Mouse (Mus musculus) kidney, postnatal 36 days (tissue): ENCODE measurements around the gene Osbpl10.

ENCODE experiments used
- DNase-seq, 2 experiments: peaks; one replicate each; pipeline ENCODE4 v3.0.0; 2021 to 2022; ENCODE audit warnings: mixed read lengths in 2 of 2

Osbpl10 gene

DNA sequence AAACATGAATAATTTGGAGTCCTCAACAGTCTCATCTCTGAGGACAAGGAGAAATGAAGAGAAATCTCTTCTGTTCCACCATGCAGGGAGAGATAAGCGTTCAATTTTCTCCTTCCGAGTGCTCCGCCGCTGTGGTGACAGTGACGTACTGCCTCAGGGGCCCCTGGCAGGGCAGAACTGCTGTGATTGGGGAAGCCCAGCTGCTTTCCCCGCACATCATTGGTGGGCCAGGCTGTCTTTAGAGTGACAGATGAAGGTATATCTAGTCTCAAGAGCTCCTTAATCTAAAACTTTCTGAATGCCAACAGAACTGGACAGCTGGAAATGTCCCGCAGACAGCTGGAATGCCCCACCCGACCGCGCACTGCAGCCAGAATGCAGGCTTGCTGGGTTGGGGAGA is 118.1 kb downstream of the Osbpl10 start:
- no peak for DNase-seq

DNA sequence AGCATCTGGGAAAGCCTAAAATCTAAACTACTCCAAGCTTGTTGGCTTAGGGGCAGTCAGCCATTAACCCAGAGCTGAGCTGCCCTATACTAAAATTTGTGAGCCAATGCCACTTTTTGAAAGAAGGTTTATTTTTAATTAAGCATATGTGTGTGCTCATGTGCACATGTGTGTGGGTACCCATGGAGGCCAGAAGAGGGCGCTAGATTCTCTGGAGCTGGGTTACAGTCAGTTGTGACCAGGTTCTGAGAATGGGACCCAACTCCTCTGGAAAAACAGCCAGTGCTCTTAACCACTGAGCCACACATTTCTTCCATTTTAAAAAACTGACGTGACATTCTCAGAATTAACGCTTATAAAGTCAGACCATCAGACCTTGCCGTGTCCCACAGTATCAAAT is 119.0 kb downstream of the Osbpl10 start:
- no peak for DNase-seq

DNA sequence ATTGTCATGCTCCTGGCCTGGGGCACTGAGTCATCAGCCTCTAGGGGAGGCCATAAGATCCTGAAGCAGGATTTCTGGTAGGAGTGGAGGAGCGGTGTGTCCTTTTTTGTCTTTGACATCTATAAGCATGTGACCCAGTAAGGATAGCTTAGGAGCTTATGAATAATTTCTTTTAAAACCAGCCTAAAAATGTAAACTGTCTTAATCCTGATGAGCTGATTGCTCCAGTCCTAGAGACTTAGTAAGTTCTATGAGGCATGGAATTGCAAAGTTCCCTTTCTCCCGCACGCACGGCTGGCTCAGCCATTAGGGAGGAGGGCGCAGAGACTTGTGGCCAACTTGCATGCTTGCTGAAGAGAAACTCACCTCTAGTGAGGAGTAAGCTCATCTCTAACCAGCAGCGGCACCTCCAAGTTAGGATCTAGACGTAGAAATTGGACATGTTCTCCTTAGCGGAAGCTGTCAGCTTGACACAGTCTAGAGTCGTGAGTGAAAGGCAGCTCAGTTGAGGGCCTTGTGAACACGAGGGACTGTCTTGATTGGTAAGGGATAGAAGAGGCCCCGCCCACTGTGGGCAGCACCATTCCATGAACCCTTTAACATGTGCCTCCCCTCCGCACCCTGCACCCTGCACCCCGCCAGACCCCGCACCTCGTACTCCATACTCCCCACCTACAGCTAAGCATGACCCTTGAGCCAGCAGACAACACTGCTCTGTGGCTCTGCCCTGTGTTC is 122.0 kb downstream of the Osbpl10 start:
- no peak for DNase-seq

DNA sequence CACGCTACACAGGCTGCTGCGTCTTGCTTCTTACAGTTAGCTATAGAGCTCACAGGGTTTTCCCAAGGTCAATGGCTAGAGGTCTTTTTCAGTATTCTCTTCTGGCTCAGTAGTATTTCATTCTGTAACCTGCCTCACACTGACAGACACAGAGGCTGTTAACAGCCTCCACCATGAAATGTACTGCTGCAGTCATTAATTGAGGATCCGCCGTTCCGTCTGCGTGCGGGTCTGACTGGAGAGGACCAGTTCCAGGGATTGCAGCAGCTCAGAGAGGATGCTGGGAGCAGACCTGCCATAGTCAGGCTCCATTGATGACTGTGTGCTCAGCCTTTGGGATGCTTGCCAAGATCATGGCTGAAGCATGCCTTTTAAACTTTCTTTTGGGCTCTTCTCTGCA is 129.1 kb downstream of the Osbpl10 start:
- DNase-seq, result peak; percentile 20 to 32

DNA sequence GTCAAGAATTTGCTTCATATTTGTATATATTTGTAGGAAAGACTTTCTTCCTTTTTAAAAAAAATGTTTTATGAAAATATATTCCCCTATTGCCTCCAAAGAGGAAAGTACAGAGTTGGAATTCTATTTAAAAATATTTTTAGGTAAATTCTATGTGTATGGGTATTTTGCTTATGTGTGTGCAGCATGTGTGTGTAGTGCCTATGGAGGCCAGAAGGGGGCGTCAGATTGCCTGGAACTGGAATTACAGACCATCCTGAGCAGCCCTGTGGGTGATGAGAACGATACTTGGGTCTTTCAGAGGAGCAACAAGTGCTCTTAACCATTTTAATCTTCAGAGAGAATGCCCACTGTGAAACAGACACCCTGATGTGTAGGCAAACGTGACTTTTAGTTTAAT is 132.3 kb downstream of the Osbpl10 start:
- no peak for DNase-seq

DNA sequence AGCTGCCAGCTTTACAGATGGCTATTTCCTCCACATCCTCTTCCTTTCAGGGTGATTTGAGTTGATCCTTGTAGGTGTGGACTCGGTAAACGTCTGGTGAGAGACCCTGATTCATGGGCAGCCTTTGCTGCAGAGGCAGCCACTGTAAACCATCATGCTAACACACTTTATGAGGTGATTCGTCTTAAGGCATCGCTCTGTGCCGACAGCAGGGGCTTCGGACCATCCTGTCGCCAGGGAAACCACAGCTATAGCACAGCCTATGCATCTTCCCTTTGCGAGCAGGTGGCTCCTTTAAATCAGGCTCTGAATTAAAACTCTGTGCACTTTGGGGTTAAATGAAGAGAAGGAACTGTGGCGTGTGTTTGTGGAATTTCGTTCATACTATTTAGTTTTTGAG is 138.9 kb downstream of the Osbpl10 start:
- DNase-seq, result no peak

DNA sequence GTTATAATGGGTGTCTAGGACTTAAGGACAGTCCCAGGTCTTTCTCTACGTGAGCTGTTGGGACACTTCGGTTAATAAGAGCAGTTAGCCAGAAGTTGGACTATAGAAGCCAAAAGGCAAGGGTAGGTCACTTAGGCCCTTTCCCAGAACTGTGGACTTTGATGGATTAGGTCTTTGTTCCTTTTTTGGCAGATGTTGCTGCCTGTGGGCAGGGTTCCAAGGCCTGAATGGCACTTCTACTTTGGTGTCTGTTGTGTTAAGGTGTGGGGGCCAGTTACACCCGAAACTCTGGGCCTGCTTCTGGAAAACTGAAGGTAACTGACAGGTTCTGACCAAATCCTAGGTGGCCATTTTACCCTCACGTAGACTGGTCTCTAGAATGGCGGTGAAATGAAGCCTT is 141.9 kb downstream of the Osbpl10 start:
- DNase-seq, result peak; percentile 71 to 84

DNA sequence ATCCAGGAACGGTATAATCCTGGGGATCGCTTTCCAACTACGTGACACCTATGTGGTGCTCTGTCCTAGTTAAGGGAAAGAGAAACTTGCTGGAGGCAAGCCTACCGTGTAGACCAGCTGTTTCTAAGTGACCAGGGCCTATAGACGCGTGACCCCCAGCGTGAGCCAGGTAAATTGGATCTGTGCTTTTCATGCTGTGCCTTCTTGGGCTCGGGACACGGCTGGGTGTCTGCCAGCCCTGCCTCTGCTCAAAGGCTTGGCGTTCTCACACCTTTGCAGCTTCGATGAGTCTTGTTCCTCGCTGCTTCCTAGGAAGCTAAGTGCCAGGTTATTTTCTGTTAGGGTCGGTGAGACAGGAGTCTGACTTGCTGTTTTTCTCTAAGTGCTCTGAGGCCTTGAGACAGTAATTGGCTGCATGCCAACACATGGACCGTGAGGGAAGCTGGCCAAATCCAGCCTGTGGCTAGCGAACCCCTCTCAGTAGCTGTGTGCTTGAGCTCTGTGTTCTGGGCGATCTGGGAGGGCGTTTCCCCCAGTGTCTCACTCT is 142.4 kb downstream of the Osbpl10 start:
- peak; percentile 62 to 77 for DNase-seq

DNA sequence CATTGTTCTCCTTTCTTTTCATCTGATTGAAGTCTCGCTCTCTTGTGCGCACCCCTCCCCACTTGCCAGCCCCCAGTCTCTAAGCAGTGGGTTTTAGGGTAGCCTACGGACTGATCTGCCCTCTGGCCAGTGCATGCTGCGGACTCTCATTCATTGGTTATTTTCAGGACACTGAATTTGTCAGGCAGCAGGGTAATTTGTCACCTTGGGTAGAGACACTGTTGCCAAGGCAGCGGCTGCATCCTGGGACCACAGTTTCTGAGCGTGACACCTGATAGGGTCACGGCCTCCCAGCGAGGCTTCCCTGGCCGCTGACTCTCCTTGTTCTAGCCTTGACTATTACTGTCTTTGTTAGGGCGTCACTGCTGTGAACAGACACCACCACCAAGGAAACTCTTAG is 149.0 kb downstream of the Osbpl10 start:
- DNase-seq, result no peak

DNA sequence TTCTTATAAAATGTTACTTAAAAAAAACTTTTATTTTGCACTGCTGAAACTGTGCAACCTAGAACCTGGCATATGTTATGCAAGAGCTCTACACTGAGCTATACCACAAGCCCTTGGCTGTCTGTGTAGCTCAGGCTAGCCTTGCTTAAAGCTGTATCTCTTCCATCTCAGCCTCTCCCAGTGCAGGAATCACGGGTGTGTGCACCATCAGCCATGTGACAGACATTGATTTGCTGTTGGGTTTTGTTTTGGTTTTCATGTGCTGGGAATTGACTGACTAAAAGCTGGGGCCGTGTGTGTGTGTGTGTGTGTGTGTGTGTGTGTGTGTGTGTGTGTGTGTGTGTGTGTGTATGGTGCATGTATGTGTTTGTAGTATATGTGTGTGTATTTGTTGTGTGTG is 155.6 kb downstream of the Osbpl10 start:
- DNase-seq, result no peak

DNA sequence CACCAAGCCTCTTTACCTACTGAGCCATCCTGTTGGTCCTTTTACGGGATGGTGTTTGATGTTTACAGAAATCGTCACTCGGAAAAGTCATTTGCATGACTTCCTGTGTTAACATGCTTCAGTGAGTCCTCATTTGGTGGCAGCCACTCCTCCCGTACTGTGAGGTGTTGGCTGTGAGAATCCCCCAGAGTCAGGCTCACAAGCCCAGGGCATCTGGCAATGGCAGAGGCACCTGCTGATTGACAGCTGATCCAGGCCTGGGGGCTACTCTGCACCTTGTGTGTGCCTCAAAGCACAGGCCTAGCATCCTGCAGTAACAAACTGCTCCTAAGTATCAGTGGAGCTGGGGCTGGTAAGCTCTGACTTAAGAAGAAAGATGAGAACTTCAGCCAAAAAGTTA is 156.4 kb downstream of the Osbpl10 start:
- DNase-seq, result no peak

DNA sequence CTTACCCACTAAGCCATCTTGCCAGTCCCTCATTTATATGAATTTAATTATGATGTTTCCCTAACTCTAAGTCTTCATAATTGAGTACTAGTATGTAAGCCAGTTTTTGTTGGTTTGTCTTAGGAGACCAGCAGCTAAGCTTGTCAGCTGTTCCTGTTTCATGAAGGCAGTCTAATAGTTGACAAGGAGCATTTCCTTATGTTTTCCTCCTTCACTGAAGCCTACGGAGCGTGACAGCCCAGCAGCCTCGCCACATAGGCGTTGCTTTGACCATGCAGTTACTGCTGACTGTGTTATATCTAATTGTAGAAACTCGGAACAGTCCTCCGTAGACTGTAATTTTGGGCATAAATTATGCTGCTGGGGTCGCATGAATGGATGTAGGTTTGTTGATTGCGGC is 157.0 kb downstream of the Osbpl10 start:
- DNase-seq, result no peak

DNA sequence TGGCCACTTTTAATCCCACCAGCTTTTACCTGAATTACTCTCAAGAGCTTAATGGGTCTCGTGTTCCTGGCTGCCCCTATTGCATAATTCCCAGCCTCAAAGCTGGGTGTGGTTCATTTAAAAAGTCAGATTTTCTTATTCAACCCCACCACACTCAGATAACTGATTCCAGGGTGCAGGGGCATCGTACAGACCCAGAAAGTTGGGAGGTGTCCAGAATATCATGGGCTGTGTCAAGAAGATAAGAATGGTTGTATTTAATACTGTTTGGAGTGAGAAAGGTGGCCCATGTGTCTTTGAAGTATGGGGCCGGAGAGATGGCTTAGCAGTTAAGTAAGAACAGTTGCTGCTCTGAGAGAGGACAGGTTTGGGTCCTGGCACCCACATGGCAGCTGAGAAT is 159.5 kb downstream of the Osbpl10 start:
- DNase-seq, result no peak

DNA sequence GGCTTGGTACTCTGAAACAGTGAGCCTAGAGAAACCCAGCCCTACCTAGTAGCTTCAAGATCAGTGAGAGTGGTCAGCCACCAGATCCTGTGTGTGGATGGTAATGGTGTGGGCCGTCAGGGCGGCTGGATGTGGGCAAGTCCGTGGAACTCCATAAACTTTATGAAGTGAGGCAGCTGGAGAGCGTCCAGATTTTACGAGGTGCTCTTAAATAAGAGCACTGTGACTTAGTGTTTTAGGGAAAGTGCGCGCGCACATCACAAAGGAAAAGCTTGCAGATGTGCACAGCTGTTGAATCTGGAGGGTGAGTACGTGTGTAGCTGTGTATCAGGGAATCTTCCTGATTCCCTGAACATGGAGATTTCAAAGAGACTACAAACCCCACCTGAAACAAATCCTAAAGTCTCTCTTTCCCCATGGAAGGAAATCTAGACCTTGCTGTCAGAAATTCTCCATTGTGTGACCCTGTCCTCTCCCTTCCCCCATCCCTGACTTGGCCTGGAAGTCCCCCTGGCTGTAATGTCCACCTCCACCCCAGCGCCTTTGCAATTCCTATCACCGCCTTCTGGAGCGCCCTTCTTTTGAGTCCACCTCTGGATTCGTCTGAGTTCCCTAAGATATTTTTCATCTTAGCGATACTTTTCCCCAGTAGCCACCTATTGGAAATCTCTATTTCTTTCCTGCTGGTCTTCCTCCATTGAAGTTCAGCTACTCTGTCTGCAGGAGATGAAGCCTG is 161.4 kb downstream of the Osbpl10 start:
- no peak for DNase-seq

DNA sequence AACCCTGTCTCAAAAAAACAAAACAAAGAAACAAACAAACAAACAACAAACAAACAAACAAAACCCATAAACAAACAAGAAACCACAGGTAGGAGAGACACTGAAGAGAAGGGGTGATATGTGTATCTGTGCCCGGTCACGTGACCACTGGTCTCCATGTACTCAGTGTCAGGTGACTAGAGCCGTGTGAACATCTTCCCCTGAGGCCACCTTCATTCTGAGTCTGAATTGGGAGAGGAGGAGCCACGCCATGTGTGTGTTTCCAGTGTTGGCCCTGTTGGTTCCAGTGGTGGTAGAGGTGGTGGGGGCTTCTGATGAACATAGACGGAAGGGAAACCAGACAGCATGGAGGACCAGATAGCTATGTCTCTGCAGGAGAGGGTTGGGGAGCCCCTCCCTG is 168.8 kb downstream of the Osbpl10 start:
- DNase-seq, result no peak

DNA sequence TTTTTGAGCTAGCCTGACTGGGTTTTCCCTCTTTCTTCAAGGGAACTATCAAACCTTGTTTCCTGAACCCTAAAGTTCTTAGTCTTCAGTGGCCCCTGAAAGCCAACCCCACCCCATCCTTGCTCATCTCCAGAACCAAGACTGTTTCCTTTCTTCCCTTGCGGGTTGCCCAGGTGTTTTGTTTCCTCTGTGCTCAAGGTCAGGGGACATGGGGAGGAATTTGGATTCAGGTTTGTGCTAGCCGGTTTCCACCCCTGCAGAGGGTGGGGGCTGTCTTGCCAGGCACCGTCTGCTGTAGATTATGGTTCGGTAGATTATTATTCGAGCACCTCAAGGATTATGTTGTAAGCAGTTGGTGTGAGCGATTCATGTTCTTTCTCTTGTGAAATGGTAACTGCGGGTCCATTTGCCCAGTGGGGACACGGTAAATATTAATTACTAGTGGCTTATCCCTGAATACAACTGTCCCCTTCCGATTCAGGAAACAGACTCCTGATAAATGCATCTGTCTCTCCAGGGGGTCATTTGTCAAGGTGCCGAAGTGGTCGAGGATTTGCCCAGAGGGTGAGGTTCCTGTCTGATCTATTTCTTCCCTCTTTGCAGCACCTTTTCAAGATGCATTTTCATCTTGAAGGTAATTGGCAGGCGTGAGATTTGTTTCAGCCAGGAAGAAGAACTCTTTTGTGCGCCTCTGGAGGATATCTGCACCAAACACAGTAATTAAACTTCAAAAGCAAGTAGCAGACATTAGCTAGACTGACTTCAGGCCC is 169.4 kb downstream of the Osbpl10 start:
- no peak for DNase-seq

DNA sequence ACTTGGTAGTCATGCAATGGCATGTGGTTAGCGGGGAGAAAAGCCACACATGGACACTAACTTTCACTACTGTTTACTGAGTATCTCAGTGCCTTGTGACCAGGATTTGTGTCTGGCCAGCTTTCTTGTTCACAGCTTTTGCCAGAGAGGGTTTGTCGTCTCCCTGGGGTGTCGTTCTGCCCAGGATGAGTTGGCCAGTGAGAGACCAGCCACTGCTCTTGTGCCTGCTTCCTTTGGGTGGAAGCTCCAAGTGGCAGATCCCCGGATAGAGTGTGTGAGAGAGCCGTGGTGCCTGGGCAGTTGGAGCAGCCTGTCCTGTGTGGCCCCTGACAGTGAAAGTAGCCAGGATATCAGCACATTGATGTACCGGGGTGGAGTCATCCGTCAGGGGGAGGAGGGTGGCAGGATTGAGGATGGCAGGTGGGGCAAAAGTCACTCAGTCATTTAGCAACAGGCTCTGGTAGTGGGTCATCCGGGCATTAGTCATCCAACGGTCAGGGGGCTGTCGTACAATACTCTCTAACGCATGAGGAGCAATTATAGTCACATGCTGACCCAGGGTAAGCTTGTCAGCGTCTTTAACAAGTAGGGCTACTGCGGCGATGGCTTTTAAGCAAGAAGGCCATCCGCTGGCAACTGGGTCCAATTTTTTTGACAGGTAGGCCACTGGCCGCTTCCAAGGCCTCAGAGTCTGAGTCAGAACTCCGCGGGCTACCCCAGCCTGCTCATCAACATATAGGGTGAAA is 170.8 kb downstream of the Osbpl10 start:
- no peak for DNase-seq

DNA sequence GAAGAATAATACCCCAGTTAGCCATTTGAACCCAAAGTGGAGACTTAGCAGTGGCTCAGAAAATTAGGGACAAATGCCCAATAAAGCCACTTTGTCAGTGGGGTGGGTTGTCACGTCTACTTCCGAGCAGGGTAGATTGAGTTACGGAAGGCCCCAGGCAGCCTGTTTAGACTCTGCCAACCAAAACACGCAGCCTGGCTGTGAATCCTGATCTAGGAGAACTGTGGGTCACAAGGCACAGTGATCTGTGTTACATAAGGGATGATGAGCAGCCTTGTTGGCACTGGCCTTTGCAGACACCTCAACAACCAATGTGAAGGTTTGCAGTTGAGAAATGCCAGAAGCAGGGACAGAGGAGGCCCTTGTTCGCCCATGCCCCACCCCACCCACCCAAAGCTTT is 183.2 kb downstream of the Osbpl10 start:
- peak; percentile 51 to 58 for DNase-seq

DNA sequence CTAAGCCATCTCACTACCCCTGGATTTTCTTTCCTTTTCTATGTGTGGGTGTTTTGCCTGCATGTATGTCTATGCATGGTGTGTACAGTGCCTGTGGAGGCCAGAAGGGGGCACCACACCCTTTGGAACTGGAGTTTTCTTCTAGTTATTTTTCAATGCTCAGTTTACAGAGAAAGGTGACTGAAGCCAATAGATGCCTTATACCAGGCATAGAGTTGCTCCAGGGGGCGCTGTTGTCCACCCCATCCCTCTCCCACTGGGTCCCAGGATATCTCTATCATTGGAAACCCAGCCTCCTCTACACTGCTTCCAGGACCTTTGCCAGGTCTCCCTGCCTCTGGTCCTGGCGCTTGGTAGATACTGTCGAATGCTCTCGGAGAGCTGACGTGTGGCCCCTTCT is 184.7 kb downstream of the Osbpl10 start:
- peak; percentile 23 to 67 for DNase-seq

DNA sequence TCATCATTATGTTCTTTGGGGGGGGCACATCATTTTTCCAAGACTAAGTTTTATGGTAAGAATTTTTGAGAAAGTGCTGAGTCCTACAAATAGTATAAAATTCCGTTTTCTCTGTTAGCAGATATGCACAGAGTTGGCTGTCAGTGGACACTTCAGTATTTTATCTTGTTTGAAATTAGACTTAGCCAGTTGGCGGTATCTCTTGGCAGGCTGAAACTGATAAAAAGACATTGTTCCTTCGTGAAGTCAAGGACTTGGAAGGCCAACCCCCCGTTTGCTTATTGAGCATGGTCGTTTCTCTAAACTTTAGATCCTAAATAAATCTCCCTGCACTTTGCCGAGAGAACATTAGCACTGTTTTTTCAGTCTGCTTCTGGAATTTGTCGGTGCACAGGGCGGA is 185.3 kb downstream of the Osbpl10 start:
- no peak for DNase-seq

DNA sequence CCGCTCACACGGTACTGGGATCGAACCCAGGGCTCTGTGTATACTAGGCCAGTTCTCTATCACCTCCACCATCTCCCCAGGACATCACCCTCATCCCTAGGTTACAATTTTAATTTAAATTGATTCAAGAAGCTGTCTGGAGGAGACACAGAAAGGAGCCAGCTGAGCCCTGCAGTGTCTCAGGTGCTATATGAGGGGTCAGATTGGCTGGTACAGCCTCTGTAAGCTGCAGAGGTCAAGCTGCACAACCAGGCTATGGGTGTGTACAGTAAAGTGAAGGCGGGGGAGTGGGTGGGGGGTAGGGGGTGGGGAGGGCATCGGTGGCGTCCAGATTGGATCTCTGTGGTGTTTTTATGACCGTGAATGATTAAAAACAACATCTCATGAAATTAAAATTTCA is 186.0 kb downstream of the Osbpl10 start:
- no peak for DNase-seq

DNA sequence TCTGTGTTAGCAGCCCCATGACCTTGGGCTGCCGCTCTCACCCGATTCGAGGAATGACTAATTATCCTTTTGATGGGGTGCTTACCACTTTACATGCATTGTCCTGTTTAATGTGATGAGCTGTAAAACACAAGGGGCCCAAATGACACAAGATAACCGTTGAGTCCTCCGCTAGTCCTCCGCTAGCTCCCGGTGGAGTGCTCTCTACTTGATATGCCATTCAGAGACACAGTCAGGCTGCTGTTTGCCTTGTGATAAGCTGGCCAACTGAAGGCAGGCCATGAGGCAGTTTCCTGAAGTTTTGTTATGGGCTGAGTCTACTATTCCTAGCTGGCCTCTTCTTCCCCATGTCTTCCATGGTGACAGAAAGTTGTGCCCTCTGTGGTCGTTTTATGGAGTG is 187.6 kb downstream of the Osbpl10 start:
- DNase-seq, result no peak

DNA sequence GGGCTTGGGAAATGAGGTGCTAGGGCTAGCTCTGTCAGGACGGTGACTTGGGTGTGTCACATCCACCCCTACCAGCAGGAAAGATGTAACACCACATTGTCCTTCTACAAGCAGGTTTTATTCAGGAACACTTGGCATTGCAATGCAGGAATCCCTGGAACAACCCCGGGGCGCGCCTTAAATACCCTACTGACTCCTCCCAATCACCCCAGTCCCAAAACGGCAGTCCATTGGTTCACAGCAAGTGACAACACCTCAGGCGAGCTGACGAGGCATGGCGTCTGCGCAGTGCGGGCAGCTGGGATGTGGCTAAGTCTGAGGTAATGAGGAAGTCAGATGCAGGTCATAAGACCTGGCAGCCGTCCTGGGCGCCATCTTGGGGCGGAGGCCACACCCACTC is 191.2 kb downstream of the Osbpl10 start:
- DNase-seq, result no peak
